Mouse (Mus musculus) kidney, adult 2 months (tissue): ENCODE measurements around the gene Pfdn2.

Experiments
- CTCF ChIP-seq: fragments of 200-500 bp; conservative IDR thresholded peaks from 2 replicates; pipeline ENCODE4 v1.5.1; 2011; ENCODE audit warnings: low read depth, mild to moderate bottlenecking, control low read depth, low read length, moderate library complexity, mixed read lengths; ENCODE audit not compliant: insufficient read depth, insufficient read length
- POLR2A ChIP-seq: fragments of 200-500 bp; IDR thresholded peaks from one replicate; pipeline ENCODE4 v1.6.1; 2011; ENCODE audit warnings: low read depth, low read length, control low read depth

GRCm38 (mm10) chr1:171321415-171321814 is 24.1 kb upstream of the Pfdn2 start:
- TF ChIP-seq POLR2A (no peak), CTCF (no peak)
